Mouse (Mus musculus) midbrain, embryonic 14.5 days (tissue): ENCODE measurements at regions not wholly inside any gene's neighbourhood (a gene's known extent, or its start where the extent isn't known, plus 50 kb on each side); places are given as distances from the start of the nearest gene placed in this dataset.

Source experiments
- ATAC-seq: fragments of 200-750 bp; cut with Nextera tagmentation; 2 replicates; pipeline ENCODE4 v1.8.0; 2017; ENCODE audit warnings: moderate number of reproducible peaks, moderate library complexity; ENCODE audit not compliant: low FRiP score, low TSS enrichment
- DNase-seq: peaks from one replicate; pipeline ENCODE4 v3.0.0-alpha.2; 2015
- H3K27ac ChIP-seq: fragments of 300-500 bp; sonication (generic); replicated peaks from 2 replicates; pipeline ENCODE4 v1.5.1; 2014; ENCODE audit warnings: mild to moderate bottlenecking, low read depth, low read length, moderate library complexity
- H3K27me3 ChIP-seq: fragments of 300-500 bp; sonication (generic); 2 replicates; pipeline ENCODE4 v1.6.1; 2014; ENCODE audit warnings: low read length, control low read depth, mixed read lengths; ENCODE audit not compliant: control insufficient read depth, insufficient read depth
- H3K36me3 ChIP-seq: fragments of 300-500 bp; sonication (generic); 2 replicates; pipeline ENCODE4 v1.6.1; 2014; ENCODE audit warnings: low read length, control low read depth; ENCODE audit not compliant: control insufficient read depth, insufficient read depth
- H3K4me1 ChIP-seq: fragments of 300-500 bp; sonication (generic); 2 replicates; pipeline ENCODE4 v1.6.1; 2014; ENCODE audit warnings: mild to moderate bottlenecking, antibody characterized with exemption, low read length, control low read depth; ENCODE audit not compliant: control insufficient read depth, insufficient read depth
- H3K4me2 ChIP-seq: fragments of 300-500 bp; sonication (generic); 2 replicates; pipeline ENCODE4 v1.6.1; 2014; ENCODE audit warnings: mild to moderate bottlenecking, low read length, moderate library complexity
- H3K4me3 ChIP-seq: fragments of 300-500 bp; sonication (generic); replicated peaks from 2 replicates; pipeline ENCODE4 v1.5.1; 2014; ENCODE audit warnings: low read depth, low read length
- H3K9ac ChIP-seq: fragments of 300-500 bp; sonication (generic); replicated peaks from 2 replicates; pipeline ENCODE4 v1.6.1; 2014; ENCODE audit warnings: mild to moderate bottlenecking, low read length, moderate library complexity
- H3K9me3 ChIP-seq: fragments of 300-500 bp; sonication (generic); 2 replicates; pipeline ENCODE4 v1.6.1; 2016; ENCODE audit warnings: low read length, control low read depth, mixed read lengths; ENCODE audit not compliant: control insufficient read depth
- WGBS: fragments of 180-500 bp; shearing (Covaris S2); extraction: QIAGEN DNeasy Blood & Tissue Kit; methylation state at CpG from one replicate; pipeline ENCODE4 v1.1.7; 2014; 5-methylcytosine and 5-hydroxymethylcytosine counted together

- Histone ChIP-seq H3K4me3 (no peak overlapping the region), H3K9me3 (no peaks in the 10 kb centered on the region), H3K27ac (no peak overlapping the region), H3K36me3 (no peaks in the 10 kb centered on the region), H3K4me2 (no peak overlapping the region), H3K9ac (no peak overlapping the region), H3K4me1 (no peaks in the 10 kb centered on the region), H3K27me3 (no peaks in the 10 kb centered on the region)
- 77% methylated on average over 5 of the region's 5 CpGs for WGBS
- ATAC-seq, result no peak
- DNase-seq, result no peak
Measured at GRCm38 (mm10) chr13:25925685-25926084, 655.4 kb upstream of the Nrsn1 start.

DNA sequence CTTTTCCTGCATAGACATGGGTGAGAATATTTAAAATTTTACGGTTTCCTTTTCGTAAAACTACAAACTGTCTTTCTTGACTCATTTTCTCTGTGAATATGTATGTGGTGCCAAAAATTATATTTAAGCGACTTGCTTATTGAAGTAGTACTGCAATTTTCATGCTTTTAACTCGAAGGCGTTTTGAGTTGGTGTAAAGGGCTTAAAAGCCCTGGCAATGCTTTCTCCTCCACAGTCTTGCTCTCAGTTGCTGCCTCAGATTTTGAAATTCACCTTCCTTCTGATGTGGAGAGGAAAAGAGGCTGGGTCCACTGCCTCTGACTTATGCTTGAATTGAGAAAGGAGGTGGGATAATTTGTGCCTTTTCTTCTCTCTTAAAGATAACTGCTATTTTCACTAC lies 629.6 kb upstream of the Nrsn1 start:
- DNase-seq (no peak), ATAC-seq (no peak)
- Histone ChIP-seq H3K4me3 (no peak overlapping the region), H3K4me1 (0 out of 2 replicates have a peak, but pooled peaks cover 4% of the 10 kb centered on the region), H3K27ac (no peak overlapping the region), H3K9me3 (no peaks in the 10 kb centered on the region), H3K9ac (no peak overlapping the region), H3K27me3 (no peaks in the 10 kb centered on the region), H3K36me3 (no peaks in the 10 kb centered on the region), H3K4me2 (no peak overlapping the region)
- WGBS, result 63% methylated on average over 5 of the region's 5 CpGs

GRCm38 (mm10) chr13:25893150-25893549 lies 622.8 kb upstream of the Nrsn1 start:
- H3K27ac ChIP-seq, result no peak overlapping the region
- H3K4me1 ChIP-seq, result no peaks in the 10 kb centered on the region
- no peak for DNase-seq
- H3K9ac ChIP-seq, result no peak overlapping the region
- 73% methylated on average over 2 of the region's 2 CpGs for WGBS
- no peaks in the 10 kb centered on the region for H3K27me3 ChIP-seq
- no peaks in the 10 kb centered on the region for H3K9me3 ChIP-seq
- no peak for ATAC-seq
- no peak overlapping the region for H3K4me3 ChIP-seq
- H3K4me2 ChIP-seq, result no peak overlapping the region
- H3K36me3 ChIP-seq, result no peaks in the 10 kb centered on the region

- DNase-seq, result no peak
- ATAC-seq, result peak; percentile 27; the same call in 1 of the 2 replicates
Measured at GRCm38 (mm10) chr13:25882818-25883217, 612.5 kb upstream of the Nrsn1 start.

GRCm38 (mm10) chr13:25868923-25869322 lies 598.6 kb upstream of the Nrsn1 start:
- Histone ChIP-seq H3K9me3 (no peaks in the 10 kb centered on the region), H3K4me1 (no peaks in the 10 kb centered on the region), H3K4me3 (no peak overlapping the region), H3K36me3 (no peaks in the 10 kb centered on the region), H3K9ac (no peak overlapping the region), H3K27me3 (no peaks in the 10 kb centered on the region), H3K27ac (no peak overlapping the region), H3K4me2 (no peak overlapping the region)
- ATAC-seq (no peak), DNase-seq (no peak)
- 79% methylated on average over 1 of the region's 1 CpGs for WGBS

More at GRCm38 (mm10) chr13:25882818-25883217, 612.5 kb upstream of the Nrsn1 start:
- no peaks in the 10 kb centered on the region for H3K36me3 ChIP-seq
- no peak overlapping the region for H3K9ac ChIP-seq
- H3K9me3 ChIP-seq, result no peaks in the 10 kb centered on the region
- 70% methylated on average over 4 of the region's 4 CpGs for WGBS
- H3K4me1 ChIP-seq, result no peaks in the 10 kb centered on the region
- no peak overlapping the region for H3K27ac ChIP-seq
- no peaks in the 10 kb centered on the region for H3K27me3 ChIP-seq
- no peak overlapping the region for H3K4me2 ChIP-seq
- no peak overlapping the region for H3K4me3 ChIP-seq

DNA sequence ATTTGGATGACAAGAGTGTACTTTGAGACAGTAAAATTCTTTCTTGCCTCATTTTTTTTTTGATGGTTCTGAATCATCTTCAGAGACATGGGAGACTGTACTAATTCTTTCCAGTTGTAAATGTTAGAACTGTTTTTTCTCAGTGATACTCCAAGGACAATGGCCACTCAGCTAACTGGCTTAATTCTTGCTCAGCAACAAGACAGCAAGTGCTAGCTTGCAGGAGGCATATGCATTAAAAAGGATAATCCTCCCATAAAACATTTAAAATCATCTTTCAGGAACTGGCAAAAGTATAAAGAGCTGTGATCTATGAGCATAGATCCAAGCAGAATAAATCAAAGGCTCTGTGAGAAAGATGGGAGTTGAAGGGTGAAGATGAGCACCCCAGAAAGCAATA lies 587.9 kb upstream of the Nrsn1 start:
- Histone ChIP-seq H3K36me3 (no peaks in the 10 kb centered on the region), H3K27me3 (no peaks in the 10 kb centered on the region), H3K4me2 (no peak overlapping the region), H3K9ac (no peak overlapping the region), H3K9me3 (no peaks in the 10 kb centered on the region), H3K4me3 (no peak overlapping the region), H3K4me1 (no peaks in the 10 kb centered on the region), H3K27ac (no peak overlapping the region)
- DNase-seq (no peak), ATAC-seq (no peak)

DNA sequence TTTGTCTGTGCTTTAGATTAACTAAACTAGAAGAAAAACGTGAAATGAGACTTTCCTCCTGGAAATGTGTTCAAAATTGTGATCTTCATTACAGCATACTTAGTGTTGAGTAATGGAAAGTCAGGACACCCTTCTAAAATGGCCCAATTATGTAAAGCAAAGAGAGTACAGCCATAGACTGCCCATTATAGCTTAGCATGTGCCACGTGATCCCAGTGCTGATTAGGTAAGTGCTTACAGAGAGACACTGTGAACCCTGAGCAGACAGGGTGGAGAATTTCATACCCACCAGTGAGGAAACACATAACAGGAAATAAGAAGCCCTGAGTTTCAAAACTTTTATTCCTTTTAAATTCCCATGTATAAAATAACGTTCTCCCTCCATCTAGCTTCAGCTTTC lies 587.3 kb upstream of the Nrsn1 start:
- H3K9me3 ChIP-seq, result no peaks in the 10 kb centered on the region
- no peak overlapping the region for H3K27ac ChIP-seq
- WGBS, result 71% methylated on average over 3 of the region's 3 CpGs
- H3K9ac ChIP-seq, result no peak overlapping the region
- H3K4me1 ChIP-seq, result no peaks in the 10 kb centered on the region
- DNase-seq, result no peak
- no peak overlapping the region for H3K4me2 ChIP-seq
- ATAC-seq, result no peak
- H3K36me3 ChIP-seq, result no peaks in the 10 kb centered on the region
- H3K27me3 ChIP-seq, result no peaks in the 10 kb centered on the region
- no peak overlapping the region for H3K4me3 ChIP-seq

DNA sequence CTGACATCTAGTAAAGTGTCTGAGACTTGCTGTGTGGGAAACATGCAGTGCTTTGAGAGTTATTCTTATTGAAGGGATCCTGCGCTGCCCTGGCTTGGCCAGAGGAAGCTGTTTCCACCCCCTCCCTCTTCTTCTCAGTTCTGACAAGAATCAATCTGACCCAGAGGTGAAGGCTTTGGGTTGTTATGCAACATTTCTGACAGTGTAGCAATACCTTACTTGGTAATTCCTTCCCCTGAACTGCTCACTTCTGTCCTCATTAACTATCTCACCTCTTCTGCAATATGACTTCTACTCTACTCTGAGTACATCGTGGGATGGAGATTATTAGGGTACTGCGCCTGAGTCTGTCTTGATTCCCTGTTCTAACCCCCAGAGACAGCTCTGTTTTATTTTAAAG lies 586.8 kb upstream of the Nrsn1 start:
- H3K4me3 ChIP-seq, result no peak overlapping the region
- no peak overlapping the region for H3K9ac ChIP-seq
- no peaks in the 10 kb centered on the region for H3K36me3 ChIP-seq
- 80% methylated on average over 3 of the region's 3 CpGs for WGBS
- H3K27me3 ChIP-seq, result no peaks in the 10 kb centered on the region
- H3K27ac ChIP-seq, result no peak overlapping the region
- no peak overlapping the region for H3K4me2 ChIP-seq
- no peak for ATAC-seq
- DNase-seq, result no peak
- no peaks in the 10 kb centered on the region for H3K9me3 ChIP-seq
- H3K4me1 ChIP-seq, result no peaks in the 10 kb centered on the region

DNA sequence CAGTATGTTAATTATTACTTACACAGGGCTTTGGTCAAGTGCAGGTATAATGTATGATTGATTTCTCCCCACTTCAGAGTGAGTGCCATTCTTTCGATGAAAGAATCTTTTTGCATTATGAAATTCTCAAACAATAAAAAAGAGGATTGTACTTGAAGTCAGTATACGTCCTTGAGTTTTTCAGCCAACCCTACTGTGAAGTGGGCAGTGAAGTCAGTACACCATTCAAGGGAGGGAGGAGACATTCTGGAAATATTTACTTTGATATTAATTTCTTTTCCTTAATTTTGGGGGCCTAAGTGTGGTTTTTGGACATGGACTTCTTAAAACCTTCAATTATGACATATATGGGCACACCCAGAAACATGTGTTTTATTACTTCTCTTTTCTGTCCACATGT lies 586.2 kb upstream of the Nrsn1 start:
- no peak overlapping the region for H3K9ac ChIP-seq
- ATAC-seq (no peak), DNase-seq (no peak)
- H3K9me3 ChIP-seq, result no peaks in the 10 kb centered on the region
- no peak overlapping the region for H3K27ac ChIP-seq
- no peak overlapping the region for H3K4me3 ChIP-seq
- H3K27me3 ChIP-seq, result no peaks in the 10 kb centered on the region
- WGBS, result 77% methylated on average over 2 of the region's 2 CpGs
- no peaks in the 10 kb centered on the region for H3K4me1 ChIP-seq
- H3K36me3 ChIP-seq, result no peaks in the 10 kb centered on the region
- H3K4me2 ChIP-seq, result no peak overlapping the region
